Mouse (Mus musculus) midbrain, embryonic 16.5 days (tissue): ENCODE measurements at regions not wholly inside any gene's neighbourhood (a gene's known extent, or its start where the extent isn't known, plus 50 kb on each side); places are given as distances from the start of the nearest gene placed in this dataset.

ENCODE experiments used
- ATAC-seq: fragments of 200-750 bp; cut with Nextera tagmentation; 2 replicates; pipeline ENCODE4 v1.8.0; 2017; ENCODE audit warnings: moderate TSS enrichment
- H3K27ac ChIP-seq: fragments of 300-500 bp; sonication (generic); 2 replicates; pipeline ENCODE4 v1.5.1; 2014; ENCODE audit warnings: mild to moderate bottlenecking, low read length, mixed read lengths
- H3K27me3 ChIP-seq: fragments of 300-500 bp; sonication (generic); 2 replicates; pipeline ENCODE4 v1.6.1; 2014; ENCODE audit warnings: low read depth, low read length, mixed read lengths; ENCODE audit not compliant: control insufficient read depth, insufficient read depth
- H3K36me3 ChIP-seq: fragments of 300-500 bp; sonication (generic); 2 replicates; pipeline ENCODE4 v1.6.1; 2014; ENCODE audit warnings: mild to moderate bottlenecking, low read length, moderate library complexity, mixed read lengths; ENCODE audit not compliant: control insufficient read depth, insufficient read depth
- H3K4me1 ChIP-seq: fragments of 300-500 bp; sonication (generic); 2 replicates; pipeline ENCODE4 v1.6.1; 2014; ENCODE audit warnings: mild to moderate bottlenecking, low read length, mixed read lengths; ENCODE audit not compliant: control insufficient read depth, insufficient read depth
- H3K4me2 ChIP-seq: fragments of 300-500 bp; sonication (generic); 2 replicates; pipeline ENCODE4 v1.6.1; 2014; ENCODE audit warnings: mild to moderate bottlenecking, low read length, mixed read lengths
- H3K4me3 ChIP-seq: fragments of 300-500 bp; sonication (generic); 2 replicates; pipeline ENCODE4 v1.5.1; 2014; ENCODE audit warnings: low read depth, mild to moderate bottlenecking, low read length, moderate library complexity, mixed read lengths
- H3K9ac ChIP-seq: fragments of 300-500 bp; sonication (generic); 2 replicates; pipeline ENCODE4 v1.6.1; 2014; ENCODE audit warnings: low read depth, low read length, mixed read lengths
- H3K9me3 ChIP-seq: fragments of 300-500 bp; sonication (generic); replicated peaks from 2 replicates; pipeline ENCODE4 v1.6.1; 2014; ENCODE audit warnings: mild to moderate bottlenecking, low read length, mixed read lengths; ENCODE audit not compliant: control insufficient read depth, poor library complexity, severe bottlenecking
- WGBS: fragments of 180-500 bp; shearing (Covaris S2); extraction: QIAGEN DNeasy Blood & Tissue Kit; methylation state at CpG from one replicate; pipeline ENCODE4 v1.1.7; 2014; 5-methylcytosine and 5-hydroxymethylcytosine counted together

DNA sequence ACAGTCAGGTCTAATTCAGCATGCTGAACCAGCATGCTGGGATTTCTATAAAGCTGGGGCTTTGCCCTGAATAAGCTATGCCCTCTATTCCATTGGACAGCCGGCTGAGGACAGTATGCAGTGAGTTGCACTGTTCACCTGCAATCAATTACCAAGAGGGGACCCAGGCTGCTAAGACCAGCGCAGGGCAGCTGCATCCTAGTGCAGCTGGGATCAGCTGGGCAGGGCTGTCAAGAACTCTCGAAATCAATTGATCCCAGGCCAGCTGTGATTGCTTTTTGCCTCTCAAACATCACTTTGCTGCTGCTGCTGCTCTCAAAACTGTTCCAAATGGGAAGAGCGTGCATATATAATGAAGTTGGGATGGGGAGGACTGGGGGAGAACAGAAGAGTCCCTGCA is 196.3 kb upstream of the Ferd3l start:
- Histone ChIP-seq H3K4me1 (no peaks in the 10 kb centered on the region), H3K4me2 (no peak overlapping the region), H3K4me3 (no peak overlapping the region), H3K27me3 (no peaks in the 10 kb centered on the region), H3K27ac (no peak overlapping the region), H3K36me3 (no peaks in the 10 kb centered on the region), H3K9me3 (no peaks in the 10 kb centered on the region), H3K9ac (no peak overlapping the region)
- WGBS: 43% methylated on average over 4 of the region's 4 CpGs
- ATAC-seq: no peak

DNA sequence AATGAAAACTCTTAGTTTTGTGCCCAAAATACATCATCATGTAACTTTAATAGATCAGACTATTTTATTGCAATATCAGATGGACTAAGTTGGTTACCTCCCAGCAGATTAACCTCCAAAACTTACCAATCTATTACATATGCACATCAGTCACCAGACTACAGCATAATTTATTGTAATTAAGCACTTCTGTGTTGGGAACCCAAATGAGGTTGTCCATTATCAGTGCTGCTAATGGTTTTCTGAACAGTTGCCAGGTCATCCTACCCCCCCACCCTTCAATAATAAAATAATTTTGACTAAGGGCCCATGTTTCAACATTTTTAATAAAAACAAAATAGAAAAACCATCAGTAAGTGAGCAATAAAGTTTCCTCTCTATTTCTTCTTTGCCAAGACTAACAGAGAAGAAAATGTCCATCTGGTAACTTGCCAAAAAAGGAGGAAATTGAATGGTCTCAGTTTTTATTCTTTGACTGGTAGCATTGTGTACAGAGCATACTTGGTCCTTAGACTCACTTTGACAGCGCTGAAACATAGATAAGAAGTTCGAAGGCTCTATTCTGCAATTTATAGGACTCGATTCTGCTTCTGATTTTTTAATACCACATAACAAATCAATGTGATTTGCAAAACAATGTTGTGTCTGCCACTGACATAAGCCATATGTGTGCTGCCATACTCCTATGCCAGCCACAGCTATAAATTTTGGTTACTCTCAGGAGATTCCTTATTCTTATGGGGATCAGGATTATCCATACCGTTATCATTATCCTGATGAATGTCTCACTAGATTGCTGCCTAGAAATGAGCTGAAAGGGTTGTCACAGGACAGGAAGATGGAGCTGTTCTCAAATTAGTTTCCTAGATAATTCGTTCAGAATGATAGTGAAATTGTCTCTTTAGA is 152.4 kb upstream of the Ferd3l start:
- no peaks in the 10 kb centered on the region for H3K9me3 ChIP-seq
- 71% methylated on average over 5 of the region's 5 CpGs for WGBS
- no peak overlapping the region for H3K4me3 ChIP-seq
- H3K27ac ChIP-seq: no peak overlapping the region
- no peak overlapping the region for H3K4me2 ChIP-seq
- ATAC-seq: no peak
- no peak overlapping the region for H3K9ac ChIP-seq
- H3K4me1 ChIP-seq: no peaks in the 10 kb centered on the region; the same call in 1 of the 2 replicates
- H3K36me3 ChIP-seq: no peaks in the 10 kb centered on the region
- H3K27me3 ChIP-seq: no peaks in the 10 kb centered on the region

GRCm38 (mm10) chr12:33778477-33778876 is 149.7 kb upstream of the Ferd3l start:
- Histone ChIP-seq H3K4me1 (no peaks in the 10 kb centered on the region; the same call in 1 of the 2 replicates), H3K27me3 (no peaks in the 10 kb centered on the region), H3K4me3 (no peak overlapping the region), H3K27ac (no peak overlapping the region), H3K9me3 (no peaks in the 10 kb centered on the region), H3K9ac (no peak overlapping the region), H3K4me2 (no peak overlapping the region), H3K36me3 (no peaks in the 10 kb centered on the region)
- no peak for ATAC-seq
- 54% methylated on average over 4 of the region's 4 CpGs for WGBS

GRCm38 (mm10) chr12:33779898-33780297 is 148.3 kb upstream of the Ferd3l start:
- no peaks in the 10 kb centered on the region for H3K36me3 ChIP-seq
- H3K9me3 ChIP-seq: no peaks in the 10 kb centered on the region
- H3K27ac ChIP-seq: no peak overlapping the region
- H3K9ac ChIP-seq: no peak overlapping the region
- H3K4me2 ChIP-seq: no peak overlapping the region
- H3K4me1 ChIP-seq: no peaks in the 10 kb centered on the region; the same call in 1 of the 2 replicates
- no peak for ATAC-seq
- WGBS: 86% methylated on average over 2 of the region's 2 CpGs
- H3K4me3 ChIP-seq: no peak overlapping the region
- H3K27me3 ChIP-seq: no peaks in the 10 kb centered on the region

GRCm38 (mm10) chr12:33804206-33804791 is 123.9 kb upstream of the Ferd3l start:
- Histone ChIP-seq H3K4me3 (no peak overlapping the region), H3K9ac (no peak overlapping the region), H3K4me2 (no peak overlapping the region), H3K9me3 (no peaks in the 10 kb centered on the region), H3K27ac (no peak overlapping the region), H3K36me3 (no peaks in the 10 kb centered on the region), H3K27me3 (no peaks in the 10 kb centered on the region), H3K4me1 (no peaks in the 10 kb centered on the region)
- 86% methylated on average over 10 of the region's 10 CpGs for WGBS
- no peak for ATAC-seq

GRCm38 (mm10) chr12:33825571-33825970 is 102.7 kb upstream of the Ferd3l start:
- H3K36me3 ChIP-seq: no peaks in the 10 kb centered on the region
- no peaks in the 10 kb centered on the region for H3K9me3 ChIP-seq
- no peak overlapping the region for H3K9ac ChIP-seq
- no peak overlapping the region for H3K4me2 ChIP-seq
- H3K4me3 ChIP-seq: no peak overlapping the region
- no peak for ATAC-seq
- no peaks in the 10 kb centered on the region for H3K4me1 ChIP-seq
- no peak overlapping the region for H3K27ac ChIP-seq
- H3K27me3 ChIP-seq: no peaks in the 10 kb centered on the region

- H3K4me2 ChIP-seq: no peak overlapping the region
- no peak for ATAC-seq
These were observed 79.1 kb upstream of the Ferd3l start for GRCm38 (mm10) chr12:33849088-33849487.

GRCm38 (mm10) chr12:33851736-33852135 is 76.5 kb upstream of the Ferd3l start:
- WGBS: 62% methylated on average over 1 of the region's 1 CpGs

More at GRCm38 (mm10) chr12:33849088-33849487, 79.1 kb upstream of the Ferd3l start:
- H3K27ac ChIP-seq: no peak overlapping the region
- H3K9ac ChIP-seq: no peak overlapping the region
- no peaks in the 10 kb centered on the region for H3K36me3 ChIP-seq
- no peaks in the 10 kb centered on the region for H3K27me3 ChIP-seq
- peaks cover 3% of the 10 kb centered on the region for H3K4me1 ChIP-seq
- no peak overlapping the region for H3K4me3 ChIP-seq
- H3K9me3 ChIP-seq: no peaks in the 10 kb centered on the region

More at GRCm38 (mm10) chr12:33851736-33852135, 76.5 kb upstream of the Ferd3l start:
- Histone ChIP-seq H3K4me1 (peaks cover 3% of the 10 kb centered on the region), H3K27me3 (no peaks in the 10 kb centered on the region), H3K9me3 (no peaks in the 10 kb centered on the region), H3K27ac (no peak overlapping the region), H3K36me3 (no peaks in the 10 kb centered on the region), H3K9ac (no peak overlapping the region), H3K4me3 (no peak overlapping the region), H3K4me2 (no peak overlapping the region)
- peak; percentile 85 for ATAC-seq
